Mouse (Mus musculus) right cerebral cortex, postnatal 36 days (tissue): ENCODE measurements at regions not wholly inside any gene's neighbourhood (a gene's known extent, or its start where the extent isn't known, plus 50 kb on each side); places are given as distances from the start of the nearest gene placed in this dataset.

ENCODE experiments used
- DNase-seq, 2 experiments: peaks; one replicate each; pipeline ENCODE4 v3.0.0; 2022; ENCODE audit warnings: low spot score in 2 of 2, mixed read lengths in 1 of 2

GRCm38 (mm10) chr6:51163882-51164281, 268.6 kb upstream of the Nfe2l3 start:
- DNase-seq = no peak

- DNase-seq = no peak
These were observed 265.4 kb upstream of the Nfe2l3 start for GRCm38 (mm10) chr6:51167028-51167427.

- peak; percentile 39 to 41 for DNase-seq
These were observed 264.4 kb upstream of the Nfe2l3 start for GRCm38 (mm10) chr6:51168048-51168447.

- no peak for DNase-seq
These were observed 263.4 kb upstream of the Nfe2l3 start for GRCm38 (mm10) chr6:51168775-51169695.

GRCm38 (mm10) chr6:51169971-51170411, 262.5 kb upstream of the Nfe2l3 start:
- DNase-seq = no peak

GRCm38 (mm10) chr6:51170414-51170813, 262.1 kb upstream of the Nfe2l3 start:
- no peak for DNase-seq

- no peak for DNase-seq
These were observed 261.6 kb upstream of the Nfe2l3 start for GRCm38 (mm10) chr6:51170871-51171270.

- no peak for DNase-seq
These were observed 260.7 kb upstream of the Nfe2l3 start for GRCm38 (mm10) chr6:51171761-51172160.

GRCm38 (mm10) chr6:51172331-51172791, 260.1 kb upstream of the Nfe2l3 start:
- no peak for DNase-seq

- peak in 1 of 2 experiments; percentile 12 for DNase-seq
These were observed 259.4 kb upstream of the Nfe2l3 start for GRCm38 (mm10) chr6:51172856-51173619.

GRCm38 (mm10) chr6:51173620-51174442, 258.6 kb upstream of the Nfe2l3 start:
- DNase-seq = no peak

GRCm38 (mm10) chr6:51174443-51175021, 257.9 kb upstream of the Nfe2l3 start:
- DNase-seq = no peak

- no peak for DNase-seq
These were observed 256.6 kb upstream of the Nfe2l3 start for GRCm38 (mm10) chr6:51175616-51176590.

- no peak for DNase-seq
These were observed 255.6 kb upstream of the Nfe2l3 start for GRCm38 (mm10) chr6:51176791-51177433.

GRCm38 (mm10) chr6:51177701-51178060, 254.8 kb upstream of the Nfe2l3 start:
- DNase-seq = no peak

- peak in 1 of 2 experiments; percentile 14 for DNase-seq
These were observed 254.2 kb upstream of the Nfe2l3 start for GRCm38 (mm10) chr6:51178061-51178791.

GRCm38 (mm10) chr6:51178799-51179398, 253.6 kb upstream of the Nfe2l3 start:
- DNase-seq = no peak

- DNase-seq = no peak
These were observed 252.5 kb upstream of the Nfe2l3 start for GRCm38 (mm10) chr6:51179741-51180537.
